Mouse (Mus musculus) kidney, adult 2 months (tissue): Measurements from ENCODE around the gene Ifngr2.

Source experiments
- CTCF ChIP-seq: fragments of 200-500 bp; conservative IDR thresholded peaks from 2 replicates; pipeline ENCODE4 v1.5.1; 2011; ENCODE audit warnings: low read depth, mild to moderate bottlenecking, control low read depth, low read length, moderate library complexity, mixed read lengths; ENCODE audit not compliant: insufficient read depth, insufficient read length
- POLR2A ChIP-seq: fragments of 200-500 bp; IDR thresholded peaks from one replicate; pipeline ENCODE4 v1.6.1; 2011; ENCODE audit warnings: low read depth, low read length, control low read depth

- TF ChIP-seq CTCF, result no peak
- TF ChIP-seq POLR2A, result no peak
Observed at GRCm38 (mm10) chr16:91548586-91548985, 1.7 kb downstream of the Ifngr2 start.
